Mouse (Mus musculus) liver, embryonic 15.5 days (tissue): ENCODE measurements at regions not wholly inside any gene's neighbourhood (a gene's known extent, or its start where the extent isn't known, plus 50 kb on each side); places are given as distances from the start of the nearest gene placed in this dataset.

Experiments used
- ATAC-seq: fragments of 200-750 bp; cut with Nextera tagmentation; 2 replicates; pipeline ENCODE4 v1.8.0; 2017; ENCODE audit warnings: moderate number of reproducible peaks, mild to moderate bottlenecking, moderate library complexity; ENCODE audit not compliant: insufficient read depth
- H3K27ac ChIP-seq: fragments of 300-500 bp; sonication (generic); replicated peaks from 2 replicates; pipeline ENCODE4 v1.5.1; 2015; ENCODE audit warnings: mild to moderate bottlenecking, inconsistent platforms
- H3K27me3 ChIP-seq: fragments of 300-500 bp; sonication (generic); 2 replicates; pipeline ENCODE4 v1.6.1; 2015; ENCODE audit warnings: mild to moderate bottlenecking, inconsistent platforms
- H3K36me3 ChIP-seq: fragments of 300-500 bp; sonication (generic); replicated peaks from 2 replicates; pipeline ENCODE4 v1.6.1; 2015; ENCODE audit warnings: moderate library complexity, mild to moderate bottlenecking, inconsistent platforms
- H3K4me1 ChIP-seq: fragments of 300-500 bp; sonication (generic); replicated peaks from 2 replicates; pipeline ENCODE4 v1.6.1; 2015; ENCODE audit warnings: inconsistent platforms
- H3K4me2 ChIP-seq: fragments of 300-500 bp; sonication (generic); 2 replicates; pipeline ENCODE4 v1.6.1; 2015; ENCODE audit warnings: moderate library complexity, mild to moderate bottlenecking, inconsistent platforms
- H3K4me3 ChIP-seq: fragments of 300-500 bp; sonication (generic); replicated peaks from 2 replicates; pipeline ENCODE4 v1.5.1; 2015; ENCODE audit warnings: mild to moderate bottlenecking, inconsistent platforms
- H3K9ac ChIP-seq: fragments of 300-500 bp; sonication (generic); 2 replicates; pipeline ENCODE4 v1.6.1; 2015; ENCODE audit warnings: moderate library complexity, mild to moderate bottlenecking, inconsistent platforms
- H3K9me3 ChIP-seq: fragments of 300-500 bp; sonication (generic); replicated peaks from 2 replicates; pipeline ENCODE4 v1.6.1; 2016; ENCODE audit warnings: inconsistent platforms
- WGBS: fragments of 180-500 bp; shearing (Covaris S2); methylation state at CpG from one replicate; pipeline ENCODE4 v1.1.7; 2015; ENCODE audit warnings: mixed read lengths; ENCODE audit not compliant: insufficient replicate concordance; 5-methylcytosine and 5-hydroxymethylcytosine counted together

DNA sequence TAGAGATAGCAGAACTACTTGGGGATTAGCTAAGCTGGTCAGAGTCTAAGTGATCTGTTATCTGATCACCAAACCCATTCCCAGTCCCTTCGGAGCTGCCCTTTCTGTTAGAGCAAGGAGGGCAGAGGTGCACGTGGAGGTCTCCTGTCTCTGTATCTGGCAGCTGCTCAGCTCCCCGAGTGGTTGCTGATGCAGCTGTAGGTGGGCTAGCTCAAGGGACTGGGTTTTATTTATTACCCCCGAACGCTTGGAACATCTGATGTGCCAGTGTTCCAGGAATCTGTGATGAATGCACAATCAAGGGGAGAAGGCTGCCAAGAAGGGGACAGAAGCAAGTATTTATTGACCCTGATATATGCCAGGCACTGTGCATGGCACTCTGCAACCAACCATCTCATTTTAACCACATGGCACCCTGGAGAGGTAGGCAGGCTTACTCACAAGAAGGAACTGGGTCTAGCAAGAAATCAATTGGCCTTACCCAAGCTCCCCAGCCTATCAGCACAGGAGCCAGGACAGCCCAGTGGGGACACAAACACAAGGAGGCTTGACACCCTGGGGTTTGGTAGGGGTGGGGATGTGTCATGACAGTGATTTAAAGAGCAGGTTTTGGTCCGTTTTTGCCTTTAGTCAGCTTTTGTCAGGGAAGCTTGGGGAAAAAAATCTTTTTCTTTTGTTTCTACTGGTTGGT lies 154.6 kb upstream of the Bmper start:
- Histone ChIP-seq H3K9me3 (no peaks in the 10 kb centered on the region), H3K9ac (no peak overlapping the region), H3K27ac (no peak overlapping the region), H3K27me3 (no peaks in the 10 kb centered on the region), H3K4me3 (no peak overlapping the region), H3K4me1 (no peaks in the 10 kb centered on the region), H3K36me3 (no peaks in the 10 kb centered on the region), H3K4me2 (no peak overlapping the region)
- WGBS, result 41% methylated on average over 6 of the region's 6 CpGs
- no peak for ATAC-seq

DNA sequence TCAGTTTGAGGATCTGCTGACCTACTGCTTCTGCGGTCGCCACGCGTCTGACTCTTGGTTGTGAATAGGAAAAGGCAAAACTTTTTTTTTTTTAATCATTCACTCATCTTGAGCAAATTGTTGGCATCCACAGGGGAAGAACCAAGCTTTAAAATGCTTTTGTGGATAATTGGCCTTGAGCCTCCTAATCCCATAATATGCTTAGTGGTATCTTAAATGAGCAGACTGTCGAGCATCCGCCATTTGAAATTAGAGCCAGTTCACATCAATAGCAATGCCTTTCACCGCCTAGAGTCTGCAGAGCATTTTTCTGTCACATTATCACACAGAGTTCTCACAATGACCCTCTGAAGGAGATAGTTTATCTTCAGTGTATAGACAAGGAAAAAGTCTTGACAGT lies 153.7 kb upstream of the Bmper start:
- no peak overlapping the region for H3K27ac ChIP-seq
- WGBS, result 81% methylated on average over 7 of the region's 7 CpGs
- no peak overlapping the region for H3K9ac ChIP-seq
- no peak for ATAC-seq
- H3K4me3 ChIP-seq, result no peak overlapping the region
- no peaks in the 10 kb centered on the region for H3K36me3 ChIP-seq
- no peaks in the 10 kb centered on the region for H3K27me3 ChIP-seq
- no peak overlapping the region for H3K4me2 ChIP-seq
- no peaks in the 10 kb centered on the region for H3K9me3 ChIP-seq
- H3K4me1 ChIP-seq, result no peaks in the 10 kb centered on the region

DNA sequence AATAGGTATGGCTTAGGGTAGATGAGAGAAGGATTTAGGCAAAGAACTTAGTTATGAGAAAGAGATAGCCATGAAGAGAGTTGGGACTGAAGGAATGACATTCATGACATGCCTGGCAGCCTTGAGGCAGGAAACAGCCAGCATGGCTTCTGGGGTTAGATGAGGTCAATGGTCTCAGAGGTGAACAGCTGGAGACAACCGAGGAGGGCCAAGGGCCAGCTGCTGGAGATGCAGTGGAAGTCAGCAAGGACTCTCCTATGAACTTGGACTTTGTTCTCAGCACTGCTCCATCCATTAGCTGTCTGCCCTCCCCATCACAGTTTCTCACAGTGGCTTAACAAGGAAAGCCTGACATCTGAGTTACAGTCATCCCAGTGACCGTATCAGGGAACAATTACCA lies 151.9 kb upstream of the Bmper start:
- Histone ChIP-seq H3K9ac (no peak overlapping the region), H3K9me3 (no peaks in the 10 kb centered on the region), H3K27ac (no peak overlapping the region), H3K27me3 (no peaks in the 10 kb centered on the region), H3K4me3 (no peak overlapping the region), H3K36me3 (no peaks in the 10 kb centered on the region), H3K4me2 (no peak overlapping the region), H3K4me1 (no peaks in the 10 kb centered on the region)
- WGBS, result 33% methylated on average over 2 of the region's 2 CpGs
- ATAC-seq, result no peak

DNA sequence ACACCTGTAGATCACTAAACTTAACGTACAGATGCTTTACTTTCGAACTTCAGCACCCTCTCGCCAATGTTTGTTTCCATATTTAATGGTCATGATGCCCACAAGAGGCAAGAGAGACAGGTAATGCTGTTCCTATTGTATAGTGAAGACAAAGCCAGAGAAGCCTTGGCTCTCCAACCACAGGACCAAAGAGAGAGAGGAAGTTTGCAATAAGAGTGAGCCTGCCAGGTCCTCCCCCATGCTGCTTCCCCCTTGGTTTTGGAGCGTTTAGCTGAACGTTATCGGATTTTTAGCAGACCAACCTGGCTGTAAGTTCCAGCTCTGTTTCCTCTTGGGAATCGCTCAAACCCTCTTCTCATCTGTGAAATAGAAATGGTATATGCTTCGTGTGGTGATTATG lies 150.1 kb upstream of the Bmper start:
- Histone ChIP-seq H3K36me3 (no peaks in the 10 kb centered on the region), H3K27ac (no peak overlapping the region), H3K4me3 (no peak overlapping the region), H3K27me3 (no peaks in the 10 kb centered on the region), H3K4me1 (no peaks in the 10 kb centered on the region), H3K4me2 (no peak overlapping the region), H3K9me3 (no peaks in the 10 kb centered on the region), H3K9ac (no peak overlapping the region)
- ATAC-seq, result no peak
- 34% methylated on average over 8 of the region's 8 CpGs for WGBS

DNA sequence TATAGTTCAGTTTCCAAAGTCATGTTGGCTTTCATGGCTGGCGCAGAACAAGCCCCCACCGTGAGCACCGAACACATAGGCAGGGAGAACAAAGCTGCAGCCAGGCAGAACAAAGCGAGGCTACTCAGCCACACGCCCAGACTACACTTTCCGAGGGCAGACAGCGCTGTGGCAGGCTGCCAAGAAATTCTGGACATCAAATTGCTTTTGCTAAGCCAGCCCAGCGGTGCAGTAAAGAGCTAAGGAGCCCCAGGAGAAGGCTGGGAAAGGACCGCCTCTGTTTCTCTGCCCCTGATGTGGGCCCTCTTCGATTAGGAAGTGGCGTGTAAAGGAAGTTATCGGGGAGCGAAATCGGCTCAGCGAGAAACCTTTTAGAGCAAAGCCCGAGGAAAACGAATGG lies 139.3 kb upstream of the Bmper start:
- no peaks in the 10 kb centered on the region for H3K9me3 ChIP-seq
- H3K36me3 ChIP-seq, result no peaks in the 10 kb centered on the region
- no peaks in the 10 kb centered on the region for H3K27me3 ChIP-seq
- H3K27ac ChIP-seq, result no peak overlapping the region
- no peak overlapping the region for H3K9ac ChIP-seq
- no peak overlapping the region for H3K4me2 ChIP-seq
- H3K4me1 ChIP-seq, result no peaks in the 10 kb centered on the region
- 36% methylated on average over 17 of the region's 17 CpGs for WGBS
- H3K4me3 ChIP-seq, result no peak overlapping the region
- ATAC-seq, result no peak

DNA sequence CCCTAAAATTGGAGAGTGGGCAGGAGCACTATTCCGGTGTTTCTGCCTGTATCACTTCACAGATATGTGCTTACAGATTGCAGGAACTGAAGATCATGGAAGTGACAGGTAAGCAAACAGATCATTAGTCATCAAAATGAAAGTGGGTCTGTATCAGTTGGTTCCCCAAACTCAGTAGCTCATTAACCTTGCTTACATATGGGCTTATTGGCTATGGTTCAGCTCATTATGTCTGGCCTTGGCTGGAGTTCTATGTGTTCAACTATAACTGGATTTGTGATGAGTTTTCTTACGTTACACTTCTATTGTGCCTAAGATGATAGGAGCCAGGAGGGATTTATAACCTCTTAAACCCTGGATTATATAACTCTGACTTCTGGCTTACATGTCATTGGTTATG lies 133.5 kb upstream of the Bmper start:
- H3K4me1 ChIP-seq, result no peaks in the 10 kb centered on the region
- no peaks in the 10 kb centered on the region for H3K36me3 ChIP-seq
- no peaks in the 10 kb centered on the region for H3K27me3 ChIP-seq
- H3K4me3 ChIP-seq, result no peak overlapping the region
- H3K27ac ChIP-seq, result no peak overlapping the region
- no peak overlapping the region for H3K9ac ChIP-seq
- H3K9me3 ChIP-seq, result no peaks in the 10 kb centered on the region
- 64% methylated on average over 2 of the region's 2 CpGs for WGBS
- ATAC-seq, result no peak
- H3K4me2 ChIP-seq, result no peak overlapping the region

DNA sequence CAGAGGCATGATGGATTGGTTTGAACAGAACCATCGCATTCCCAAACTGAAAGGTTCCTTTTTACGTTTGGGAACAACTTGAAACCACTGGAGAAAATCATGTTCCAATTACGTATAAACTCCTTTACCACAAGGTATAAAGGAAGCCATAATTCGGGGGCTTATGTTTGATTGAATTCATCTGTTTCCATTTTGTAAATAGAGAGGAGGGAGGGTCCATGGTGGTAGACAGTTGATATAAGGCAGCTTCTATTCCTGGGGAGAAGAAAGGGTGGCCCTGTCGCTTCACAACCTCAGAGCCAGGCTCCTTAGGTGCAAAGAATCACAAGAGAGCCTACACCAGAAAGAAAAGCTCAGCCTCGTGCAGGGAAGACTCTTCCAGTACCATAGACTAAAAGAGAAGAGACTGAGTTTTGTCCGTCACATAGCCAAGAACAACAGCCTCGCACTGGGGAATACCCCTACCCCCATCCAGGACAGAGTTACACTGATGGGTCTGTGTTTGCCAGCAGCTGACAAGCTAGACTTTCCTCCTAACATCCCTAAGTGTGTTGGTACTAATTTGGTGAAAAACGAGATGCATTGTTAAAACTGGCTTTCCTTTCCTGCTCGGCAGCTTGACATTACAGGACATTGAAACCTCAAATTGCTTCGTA lies 125.6 kb upstream of the Bmper start:
- Histone ChIP-seq H3K4me3 (no peak overlapping the region), H3K36me3 (no peaks in the 10 kb centered on the region), H3K4me2 (no peak overlapping the region), H3K4me1 (no peaks in the 10 kb centered on the region), H3K27ac (no peak overlapping the region), H3K9ac (no peak overlapping the region), H3K27me3 (no peaks in the 10 kb centered on the region), H3K9me3 (no peaks in the 10 kb centered on the region)
- ATAC-seq, result no peak
- WGBS, result 55% methylated on average over 11 of the region's 11 CpGs

DNA sequence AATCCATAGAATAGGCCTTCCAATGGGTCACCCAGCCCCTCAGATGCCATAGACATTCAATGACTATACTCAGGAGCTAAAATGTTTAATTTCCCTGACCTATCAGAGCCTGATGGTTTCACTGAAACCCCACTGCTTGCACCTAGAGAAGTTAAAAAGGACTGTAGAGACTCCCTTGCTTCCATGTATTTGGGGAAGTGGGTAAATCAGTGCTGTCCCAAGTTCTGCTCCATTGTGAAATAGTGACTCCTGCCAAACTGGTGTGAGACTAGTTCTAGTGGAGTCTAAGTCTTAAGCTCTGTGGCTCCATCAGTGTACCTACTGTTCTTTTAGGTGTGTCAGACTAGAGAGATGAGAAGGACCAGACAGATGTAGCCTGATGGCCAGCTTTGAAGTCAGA lies 121.3 kb upstream of the Bmper start:
- Histone ChIP-seq H3K27me3 (no peaks in the 10 kb centered on the region), H3K36me3 (no peaks in the 10 kb centered on the region), H3K4me1 (no peaks in the 10 kb centered on the region), H3K27ac (no peak overlapping the region), H3K4me3 (no peak overlapping the region), H3K4me2 (no peak overlapping the region), H3K9ac (no peak overlapping the region), H3K9me3 (no peaks in the 10 kb centered on the region)
- no peak for ATAC-seq

DNA sequence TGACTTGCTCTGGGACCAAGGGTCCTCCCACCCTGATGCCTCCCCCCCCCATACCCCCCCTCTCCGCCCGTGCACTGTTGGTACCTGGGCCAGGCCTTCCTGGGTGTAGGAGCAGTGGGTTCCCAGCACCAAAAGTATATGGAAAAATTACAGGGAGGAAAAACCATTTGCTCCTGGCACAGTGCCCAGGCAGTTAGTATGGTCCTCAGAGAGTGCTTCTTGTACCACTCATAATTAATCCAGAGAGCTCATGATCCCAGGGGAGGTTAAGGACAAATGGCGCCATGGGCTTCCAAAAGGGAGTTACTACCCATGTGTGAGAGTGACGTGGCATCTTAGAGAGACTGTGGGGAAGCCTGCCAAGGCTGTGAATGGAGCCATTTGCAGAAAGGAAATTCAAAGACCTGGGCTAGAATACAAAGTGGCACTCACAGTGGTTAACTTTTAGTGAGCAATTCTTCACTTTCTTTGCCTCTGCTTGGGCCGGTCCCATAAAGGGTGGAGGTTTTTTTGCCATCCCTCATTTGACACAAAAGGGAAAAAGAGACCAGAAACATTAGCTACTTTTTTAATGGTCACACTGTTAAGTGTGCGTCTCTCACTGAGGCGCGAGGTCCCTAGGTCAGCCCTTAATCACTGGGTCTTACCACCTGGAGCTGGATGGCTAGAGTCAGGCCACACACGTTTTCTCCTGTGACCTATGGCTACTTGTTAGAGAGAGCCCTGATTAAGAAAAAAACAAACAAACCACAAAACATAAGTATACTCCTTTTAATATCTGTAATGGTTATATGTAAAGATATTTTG lies 120.7 kb upstream of the Bmper start:
- Histone ChIP-seq H3K9me3 (no peaks in the 10 kb centered on the region), H3K27me3 (no peaks in the 10 kb centered on the region), H3K4me2 (no peak overlapping the region), H3K4me3 (no peak overlapping the region), H3K27ac (no peak overlapping the region), H3K36me3 (no peaks in the 10 kb centered on the region), H3K9ac (no peak overlapping the region), H3K4me1 (no peaks in the 10 kb centered on the region)
- no peak for ATAC-seq
- 68% methylated on average over 9 of the region's 9 CpGs for WGBS

DNA sequence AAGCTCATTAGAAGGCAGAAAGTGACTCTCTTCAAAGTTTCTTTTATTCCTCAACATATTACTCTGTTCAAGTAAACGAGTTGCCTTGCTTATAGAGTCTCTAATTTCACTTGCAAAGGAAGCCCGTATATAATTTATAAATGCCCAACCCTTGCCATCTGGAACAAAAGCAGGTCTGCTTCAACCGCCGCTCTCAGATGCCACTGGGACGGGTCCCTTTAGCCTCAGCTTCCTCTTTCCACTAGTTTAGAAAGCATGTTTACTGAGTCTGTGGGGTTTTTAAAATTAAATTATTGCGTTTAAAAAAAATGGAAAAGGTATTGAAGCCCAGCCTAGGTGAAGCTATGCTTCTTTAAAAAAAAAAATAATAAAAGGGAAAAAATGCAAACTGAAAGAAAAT lies 111.4 kb upstream of the Bmper start:
- no peaks in the 10 kb centered on the region for H3K36me3 ChIP-seq
- H3K27me3 ChIP-seq, result no peaks in the 10 kb centered on the region
- H3K4me3 ChIP-seq, result no peak overlapping the region
- WGBS, result 31% methylated on average over 6 of the region's 6 CpGs
- H3K9ac ChIP-seq, result no peak overlapping the region
- no peaks in the 10 kb centered on the region for H3K4me1 ChIP-seq
- no peak overlapping the region for H3K4me2 ChIP-seq
- no peaks in the 10 kb centered on the region for H3K9me3 ChIP-seq
- no peak overlapping the region for H3K27ac ChIP-seq
- ATAC-seq, result no peak

DNA sequence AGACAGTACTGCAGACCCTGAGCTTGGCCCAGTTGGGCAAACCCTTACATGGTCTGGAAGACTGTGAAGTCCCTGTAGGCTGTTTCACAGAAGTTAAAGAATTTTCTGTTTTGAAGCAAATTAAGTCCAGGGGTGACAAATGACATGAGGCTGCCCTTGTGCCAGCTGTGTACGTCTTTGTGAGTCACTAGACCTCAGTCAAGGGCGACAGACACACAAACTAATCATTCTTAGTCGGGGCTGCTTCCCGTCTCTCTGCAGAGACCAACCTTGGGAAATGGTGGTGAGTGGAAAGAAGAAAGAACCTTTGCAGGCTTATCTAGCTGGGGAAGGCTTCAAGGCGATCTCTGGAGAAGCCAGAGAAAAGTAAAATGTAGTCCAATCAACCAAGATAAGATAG lies 107.8 kb upstream of the Bmper start:
- Histone ChIP-seq H3K9me3 (no peaks in the 10 kb centered on the region), H3K9ac (no peak overlapping the region), H3K4me1 (no peaks in the 10 kb centered on the region), H3K4me2 (no peak overlapping the region), H3K36me3 (no peaks in the 10 kb centered on the region), H3K27ac (no peak overlapping the region), H3K4me3 (no peak overlapping the region), H3K27me3 (no peaks in the 10 kb centered on the region)
- WGBS, result 17% methylated on average over 5 of the region's 5 CpGs
- no peak for ATAC-seq
